Mouse (Mus musculus) embryonic facial prominence, embryonic 13.5 days (tissue): ENCODE results near the gene Bspry. TPM values are rescaled to one million over a fixed set of nuclear protein-coding genes. Genes with fewer than 3 reads are reported as not detected.

Experiments used
- ATAC-seq: fragments of 200-750 bp; cut with Nextera tagmentation; 2 replicates; pipeline ENCODE4 v1.8.0; 2017; ENCODE audit warnings: low read depth; ENCODE audit not compliant: insufficient number of reproducible peaks, insufficient read depth, low FRiP score, low TSS enrichment
- H3K27ac ChIP-seq: fragments of 300-500 bp; sonication (generic); 2 replicates; pipeline ENCODE4 v1.5.1; 2015; ENCODE audit warnings: moderate library complexity, mild to moderate bottlenecking, inconsistent platforms
- H3K27me3 ChIP-seq: fragments of 300-500 bp; sonication (generic); 2 replicates; pipeline ENCODE4 v1.6.1; 2015; ENCODE audit warnings: mild to moderate bottlenecking, inconsistent platforms
- H3K36me3 ChIP-seq: fragments of 300-500 bp; sonication (generic); 2 replicates; pipeline ENCODE4 v1.6.1; 2015; ENCODE audit warnings: mild to moderate bottlenecking, inconsistent platforms
- H3K4me1 ChIP-seq: fragments of 300-500 bp; sonication (generic); 2 replicates; pipeline ENCODE4 v1.6.1; 2015; ENCODE audit warnings: inconsistent platforms
- H3K4me2 ChIP-seq: fragments of 300-500 bp; sonication (generic); 2 replicates; pipeline ENCODE4 v1.6.1; 2015; ENCODE audit warnings: moderate library complexity, mild to moderate bottlenecking, inconsistent platforms
- H3K4me3 ChIP-seq: fragments of 300-500 bp; sonication (generic); 2 replicates; pipeline ENCODE4 v1.5.1; 2015; ENCODE audit warnings: mild to moderate bottlenecking, inconsistent platforms
- H3K9ac ChIP-seq: fragments of 300-500 bp; sonication (generic); 2 replicates; pipeline ENCODE4 v1.6.1; 2015; ENCODE audit warnings: mild to moderate bottlenecking, inconsistent platforms
- H3K9me3 ChIP-seq: fragments of 300-500 bp; sonication (generic); 2 replicates; pipeline ENCODE4 v1.6.1; 2016; ENCODE audit warnings: inconsistent platforms
- whole genome bisulfite sequencing: fragments of 180-500 bp; shearing (Covaris S2); methylation state at CpG from one replicate; pipeline ENCODE4 v1.1.7; 2015; ENCODE audit warnings: mixed read lengths; 5-methylcytosine and 5-hydroxymethylcytosine counted together
- polyA plus RNA-seq: library from polyadenylated mRNA; unstranded; fragments of >200 nt; fragmentation: Nextera tagmentation; extraction: Ambion mirVana; gene quantifications from 2 replicates; pipeline ENCODE4 v1.2.1, GENCODE M21; 2015

The Bspry gene
- polyA plus RNA-seq, 1 experiment from 2014 or later = 5.4 TPM

DNA sequence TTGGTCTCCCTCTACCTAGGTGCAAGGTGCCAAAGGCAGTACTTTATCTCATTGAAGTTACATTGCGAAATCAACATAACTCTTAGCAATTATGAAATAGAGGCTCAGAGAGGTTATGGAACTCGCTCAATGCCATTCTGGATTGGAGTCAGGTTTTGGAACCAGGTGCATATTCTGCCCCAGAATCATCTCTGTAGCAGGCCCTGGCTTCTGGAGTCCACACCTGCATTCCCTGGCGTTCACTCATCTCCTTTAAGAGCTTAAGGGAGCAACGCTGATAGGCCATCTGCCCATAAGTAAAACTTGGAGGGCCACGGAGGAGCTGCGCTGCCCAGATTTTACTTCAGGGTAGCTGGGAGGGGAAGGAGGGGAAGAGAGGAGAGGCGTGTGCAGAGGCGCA is 37.2 kb downstream of the Bspry start:
- no peak for ATAC-seq
- Histone ChIP-seq H3K27me3 (no peaks in the 10 kb centered on the region), H3K36me3 (peaks cover 22% of the 10 kb centered on the region), H3K4me2 (0 out of 2 replicates have a peak overlapping the region, but pooled peaks have one; percentile 82), H3K4me3 (no peak overlapping the region), H3K9ac (no peak overlapping the region), H3K9me3 (no peaks in the 10 kb centered on the region), H3K27ac (no peak overlapping the region), H3K4me1 (peaks cover 50% of the 10 kb centered on the region)
- whole genome bisulfite sequencing = 85% methylated on average over 8 of the region's 8 CpGs

- Histone ChIP-seq H3K27ac (0 out of 2 replicates have a peak overlapping the region, but pooled peaks have one; percentile 35), H3K36me3 (peaks cover 21% of the 10 kb centered on the region), H3K4me1 (peaks cover 50% of the 10 kb centered on the region), H3K4me3 (peak overlapping the region; percentile 80), H3K9me3 (no peaks in the 10 kb centered on the region), H3K27me3 (no peaks in the 10 kb centered on the region), H3K4me2 (peak overlapping the region; percentile 82), H3K9ac (peak overlapping the region; percentile 85)
- no peak for ATAC-seq
- 44% methylated on average over 10 of the region's 10 CpGs for WGBS
Measured at GRCm38 (mm10) chr4:62517538-62518415, 37.9 kb downstream of the Bspry start.

GRCm38 (mm10) chr4:62518416-62519121 is 38.7 kb downstream of the Bspry start:
- peak overlapping the region; percentile 83 for H3K27ac ChIP-seq
- H3K4me2 ChIP-seq = peak overlapping the region; percentile 82
- ATAC-seq = no peak
- peak overlapping the region; percentile 85 for H3K9ac ChIP-seq
- no peaks in the 10 kb centered on the region for H3K27me3 ChIP-seq
- WGBS = 37% methylated on average over 13 of the region's 13 CpGs
- peaks cover 50% of the 10 kb centered on the region for H3K4me1 ChIP-seq
- H3K4me3 ChIP-seq = peak overlapping the region; percentile 80
- H3K36me3 ChIP-seq = peaks cover 17% of the 10 kb centered on the region
- no peaks in the 10 kb centered on the region for H3K9me3 ChIP-seq

DNA sequence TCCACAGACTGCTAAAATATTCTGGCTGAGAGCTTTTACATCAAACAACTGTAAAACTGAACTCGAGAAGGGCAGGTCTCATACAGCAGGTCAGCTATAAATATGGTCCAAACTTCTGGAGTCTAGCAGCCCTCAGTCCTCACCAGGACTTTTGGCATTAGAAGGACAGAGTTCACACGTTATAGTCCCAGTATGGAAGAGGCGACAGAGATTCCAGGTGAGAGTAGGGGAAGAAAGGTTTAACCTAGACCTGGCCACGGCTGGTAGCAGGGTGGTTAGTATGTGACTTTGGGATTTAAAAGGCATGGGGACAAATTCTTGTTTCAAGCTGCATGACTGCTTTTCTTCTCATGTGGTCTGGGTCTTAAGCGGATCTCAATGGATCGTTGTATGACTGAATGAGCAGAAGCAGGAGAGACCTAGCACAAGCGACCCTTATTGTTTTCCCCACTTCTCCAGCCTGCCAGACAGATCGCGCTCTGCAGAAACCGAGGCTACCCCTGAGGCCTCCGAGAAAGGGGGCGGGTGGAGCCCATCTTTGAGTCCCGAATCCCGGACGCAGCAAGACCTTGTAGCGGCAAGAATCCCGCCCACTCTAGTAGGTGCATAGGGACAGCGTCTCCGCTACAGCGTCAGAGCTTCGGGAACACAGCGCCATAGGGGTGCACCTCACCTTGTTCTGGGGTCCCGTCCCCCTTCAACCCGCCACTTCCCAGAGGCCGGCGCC is 39.4 kb downstream of the Bspry start:
- ATAC-seq = peak; percentile 60; the same call in 1 of the 2 replicates
- Histone ChIP-seq H3K36me3 (peaks cover 10% of the 10 kb centered on the region), H3K4me3 (peak overlapping the region; percentile 80), H3K4me1 (peaks cover 50% of the 10 kb centered on the region), H3K9ac (peak overlapping the region; percentile 85), H3K27ac (peak overlapping the region; percentile 83), H3K9me3 (no peaks in the 10 kb centered on the region), H3K27me3 (no peaks in the 10 kb centered on the region), H3K4me2 (peak overlapping the region; percentile 82)
- 2% methylated on average over 26 of the region's 26 CpGs for WGBS

GRCm38 (mm10) chr4:62519849-62520233 is 40.0 kb downstream of the Bspry start, which contains the start of gene Alad:
Gene Alad (minus strand): TSS chr4:62519918.
- Histone ChIP-seq H3K4me1 (peaks cover 53% of the 10 kb centered on the region), H3K36me3 (peaks cover 10% of the 10 kb centered on the region), H3K27me3 (no peaks in the 10 kb centered on the region), H3K27ac (peak within 1 kb of the TSS; percentile 83), H3K9ac (peak within 1 kb of the TSS; percentile 85), H3K4me2 (peak within 1 kb of the TSS; percentile 82), H3K4me3 (peak within 1 kb of the TSS; percentile 80), H3K9me3 (no peaks in the 10 kb centered on the region)
- under 1% methylated on average over 37 of the region's 37 CpGs for WGBS
- ATAC-seq = peak; percentile 73

DNA sequence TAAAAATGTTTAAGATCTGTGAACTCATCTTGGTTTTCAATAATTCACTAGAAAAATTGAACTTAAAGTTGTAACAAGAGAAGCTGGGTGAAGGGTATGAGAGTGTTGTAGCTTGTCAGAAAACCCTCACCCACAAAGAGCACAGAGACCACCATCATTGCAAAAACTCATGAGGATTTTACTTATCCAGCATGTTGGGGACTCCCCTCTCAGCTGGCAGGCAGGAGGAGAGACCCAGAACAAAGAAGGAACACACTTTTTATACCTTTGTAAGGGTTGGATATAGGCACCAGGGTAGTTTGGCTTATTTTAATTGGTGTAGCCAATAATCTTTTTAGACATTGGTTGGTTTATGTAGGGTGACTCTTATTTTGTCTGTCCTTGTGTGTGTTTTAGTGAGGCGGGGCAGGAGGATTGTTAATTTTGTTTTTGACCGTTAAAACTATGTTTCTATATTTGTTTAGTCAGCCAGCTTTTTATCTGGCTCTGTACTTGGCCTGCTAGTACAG is 41.1 kb downstream of the Bspry start:
- Histone ChIP-seq H3K9ac (no peak overlapping the region), H3K27me3 (no peaks in the 10 kb centered on the region), H3K9me3 (no peaks in the 10 kb centered on the region), H3K36me3 (peaks cover 10% of the 10 kb centered on the region), H3K4me1 (peaks cover 42% of the 10 kb centered on the region), H3K4me3 (no peak overlapping the region), H3K27ac (no peak overlapping the region), H3K4me2 (no peak overlapping the region)
- ATAC-seq = no peak
- 85% methylated on average over 2 of the region's 2 CpGs for WGBS

GRCm38 (mm10) chr4:62524651-62525488 is 45.0 kb downstream of the Bspry start, which contains the start of the genes Pole3 and 4933430I17Rik:
Gene Pole3 (minus strand): TSS chr4:62525068.
Gene 4933430I17Rik (plus strand): TSS chr4:62525369.
- Histone ChIP-seq H3K9me3 (no peaks in the 10 kb centered on the region), H3K27ac (peak within 1 kb of the TSS; percentile 96), H3K4me2 (peak within 1 kb of the TSS; percentile 90), H3K4me3 (peak within 1 kb of the TSS; percentile 86), H3K9ac (peak within 1 kb of the TSS; percentile 90), H3K36me3 (peaks cover 10% of the 10 kb centered on the region), H3K4me1 (peaks cover 9% of the 10 kb centered on the region), H3K27me3 (no peaks in the 10 kb centered on the region)
- peak; percentile 97 for ATAC-seq
- WGBS = under 1% methylated on average over 59 of the region's 59 CpGs

- H3K4me2 ChIP-seq = peak overlapping the region; percentile 90
- no peak for ATAC-seq
- H3K4me3 ChIP-seq = peak overlapping the region; percentile 86
- no peaks in the 10 kb centered on the region for H3K9me3 ChIP-seq
- H3K4me1 ChIP-seq = peaks cover 9% of the 10 kb centered on the region
- H3K9ac ChIP-seq = peak overlapping the region; percentile 90; the same call in 1 of the 2 replicates
- H3K36me3 ChIP-seq = peaks cover 10% of the 10 kb centered on the region
- WGBS = 1% methylated on average over 10 of the region's 10 CpGs
- no peaks in the 10 kb centered on the region for H3K27me3 ChIP-seq
- H3K27ac ChIP-seq = no peak overlapping the region
Measured at GRCm38 (mm10) chr4:62525489-62525811, 45.6 kb downstream of the Bspry start.

- no peak overlapping the region for H3K4me3 ChIP-seq
- no peak overlapping the region for H3K4me2 ChIP-seq
- H3K9me3 ChIP-seq = no peaks in the 10 kb centered on the region
- no peaks in the 10 kb centered on the region for H3K27me3 ChIP-seq
- H3K27ac ChIP-seq = no peak overlapping the region
- H3K36me3 ChIP-seq = peaks cover 10% of the 10 kb centered on the region
- peaks cover 16% of the 10 kb centered on the region for H3K4me1 ChIP-seq
- no peak for ATAC-seq
- H3K9ac ChIP-seq = no peak overlapping the region
- WGBS = 59% methylated on average over 2 of the region's 2 CpGs
Measured at GRCm38 (mm10) chr4:62526256-62526655, 46.4 kb downstream of the Bspry start.

- Histone ChIP-seq H3K27me3 (no peaks in the 10 kb centered on the region), H3K27ac (no peak overlapping the region), H3K4me3 (no peak overlapping the region), H3K36me3 (peaks cover 4% of the 10 kb centered on the region), H3K9ac (no peak overlapping the region), H3K9me3 (no peaks in the 10 kb centered on the region), H3K4me1 (peaks cover 16% of the 10 kb centered on the region), H3K4me2 (no peak overlapping the region)
- no peak for ATAC-seq
- WGBS = 84% methylated on average over 4 of the region's 4 CpGs
Measured at GRCm38 (mm10) chr4:62527655-62528054, 47.8 kb downstream of the Bspry start.
